11 mouse cellular contexts compared by ENCODE assay signal in the genomic region with DNA sequence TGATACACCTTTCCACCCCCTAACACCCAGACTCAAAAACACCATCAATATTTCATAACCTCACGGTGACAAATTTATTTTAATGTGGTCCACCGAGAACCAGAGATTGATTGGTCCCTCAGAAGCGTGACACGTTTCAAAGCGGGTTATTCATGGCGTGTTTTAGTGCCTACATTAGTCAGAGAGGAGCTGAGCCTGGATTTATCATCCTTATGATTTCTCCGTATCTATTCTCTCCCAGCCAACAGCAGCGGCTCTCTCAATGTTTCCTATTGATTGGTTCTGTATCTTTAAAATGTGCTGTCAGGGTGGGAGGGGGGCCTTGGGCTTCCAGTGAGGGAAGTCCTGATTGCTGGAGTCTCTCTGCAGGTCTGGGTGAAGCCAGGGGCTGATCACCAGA.
"Had no signal": no experiment of that assay in that cellular context is flagged by ENCODE, and none has a peak within 500 bp of the region (broad histone marks: within the 10 kb centered on the region; RNA-seq: fewer than 3 reads in every experiment).

No protein-coding gene starts in this region.

- H3K4me1 ChIP-seq: limb, embryonic 13.5 days had no signal

- H3K36me3 ChIP-seq: limb, embryonic 13.5 days had no signal

- H3K9ac ChIP-seq: limb, embryonic 13.5 days; liver, embryonic 14.5 days had no signal

- DNase-seq: kidney, adult 11 months; kidney, adult 9 months; kidney, postnatal 36 days; layer of hippocampus, adult 9-11 months; left cerebral cortex, postnatal 4 days; lung, adult 18-20 months; thymus, postnatal 25 days had no signal

- H3K4me2 ChIP-seq: limb, embryonic 13.5 days had no signal

- H3K27ac ChIP-seq: kidney, postnatal 0 days; limb, embryonic 13.5 days; liver, embryonic 14.5 days; stomach, postnatal 0 days had no signal

- H3K4me3 ChIP-seq: limb, embryonic 13.5 days had no signal
